Comparison of ENCODE assay signal across 13 mouse cellular contexts in the genomic region with DNA sequence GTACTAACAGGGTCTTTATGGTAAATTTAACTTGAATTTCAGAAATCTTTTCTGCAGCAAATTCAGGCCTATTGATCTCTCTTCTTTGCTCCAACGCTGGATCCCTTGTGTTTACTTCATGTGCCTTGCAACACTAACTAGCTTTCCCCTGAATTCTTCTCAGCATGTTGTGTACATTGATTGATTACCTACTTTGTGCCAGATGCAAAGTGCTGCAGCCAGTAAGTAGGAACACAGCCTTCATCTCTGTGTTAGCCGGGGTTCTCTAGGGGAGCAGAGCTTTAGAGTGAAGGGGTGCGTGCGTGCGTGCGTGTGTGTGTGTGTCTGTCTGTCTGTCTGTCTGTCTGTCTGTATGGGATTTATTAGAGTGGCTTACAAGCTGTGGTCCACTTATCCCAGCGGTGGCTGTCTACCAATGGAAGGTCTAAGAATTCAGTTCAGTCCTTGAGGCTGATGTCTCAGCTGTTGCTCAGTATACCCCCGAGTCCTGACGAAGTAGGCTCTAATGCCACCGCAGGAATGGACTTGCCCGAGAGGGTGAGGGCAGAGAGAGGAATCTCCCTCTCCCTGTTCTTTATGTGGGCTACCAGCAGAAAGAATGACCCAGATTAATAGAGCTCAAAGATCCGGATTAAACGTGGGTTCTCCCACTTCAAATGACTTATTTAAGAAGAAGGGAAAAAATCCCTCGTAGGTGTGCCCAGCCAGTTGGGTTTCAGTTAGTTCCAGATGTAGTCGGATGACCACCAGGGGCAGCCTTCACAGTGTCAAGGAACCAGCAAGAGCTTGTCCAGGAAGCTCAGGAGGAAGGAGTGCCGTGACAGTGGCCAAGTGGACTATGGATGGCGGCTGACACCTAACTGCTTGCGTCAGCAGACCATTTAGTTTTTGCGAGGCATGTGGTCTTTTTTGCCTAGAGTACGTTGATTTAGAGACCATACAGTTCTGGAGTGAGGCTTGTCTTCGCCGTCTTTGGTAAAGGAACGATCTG. TPM values are rescaled to one million over a fixed set of nuclear protein-coding genes. Genes with fewer than 3 reads are reported as not detected.
DNase-seq lines count a peak whose midpoint lies in the region; ATAC-seq and TF ChIP-seq lines count a peak whose summit lies in the region.
"Had no signal": no experiment of that assay in that cellular context is flagged by ENCODE, and none has a peak within 500 bp of the region (broad histone marks: within the 10 kb centered on the region; RNA-seq: fewer than 3 reads in every experiment).

No protein-coding gene starts in this region.

- ATAC-seq in kidney, embryonic 14.5 days (ENCODE audit: low FRiP score, low TSS enrichment): no peak
- no peak for ATAC-seq in frontal cortex, adult (ENCODE audit: low TSS enrichment)

- H3K27me3 ChIP-seq in kidney, adult 2 months (replicated peaks; ENCODE audit: control insufficient read depth, insufficient read depth, low read length): no peaks in the 10 kb centered on the region
- no peaks in the 10 kb centered on the region for H3K27me3 ChIP-seq in kidney, embryonic 14.5 days (ENCODE audit: control insufficient read depth, insufficient read depth, low read length)
- H3K27me3 ChIP-seq: limb, embryonic 12.5 days; megakaryocyte, embryonic 14.5 days had no signal

- H3K4me3 ChIP-seq in kidney, adult 2 months (ENCODE audit: insufficient read depth, low read depth, low read length): no peak overlapping the region
- no peak overlapping the region for H3K4me3 ChIP-seq in kidney, embryonic 14.5 days (ENCODE audit: low read length)
- no peak overlapping the region for H3K4me3 ChIP-seq in cortical plate, adult 2 months (ENCODE audit: insufficient read depth, low read length)
- H3K4me3 ChIP-seq: forebrain, embryonic 10.5 days; limb, embryonic 12.5 days; megakaryocyte, embryonic 14.5 days had no signal

- 81% methylated on average over 23 of the region's 23 CpGs for WGBS in kidney, adult 2 months
- WGBS in kidney, embryonic 14.5 days: 85% methylated on average over 23 of the region's 23 CpGs

- no peak overlapping the region for H3K9ac ChIP-seq in kidney, embryonic 14.5 days (ENCODE audit: low read depth, low read length)
- H3K9ac ChIP-seq: limb, embryonic 12.5 days had no signal

- no peaks in the 10 kb centered on the region; the same call in none of the 2 replicates for H3K36me3 ChIP-seq in kidney, adult 2 months (ENCODE audit: control insufficient read depth, insufficient read depth, low read length)
- H3K36me3 ChIP-seq in kidney, embryonic 14.5 days (ENCODE audit: control insufficient read depth, insufficient read depth, low read length): peaks cover 43% of the 10 kb centered on the region

- DNase-seq in kidney, adult 2 months: peak; percentile 75
- peak; percentile 54 for DNase-seq in ES-CJ7 (ENCODE audit: low read depth, low spot score)
- peak; percentile 56 to 71 for DNase-seq in kidney, postnatal 25 days
- no peak for DNase-seq in ovary, postnatal 10 days (ENCODE audit: low spot score)
- DNase-seq in layer of hippocampus, adult 18-20 months (ENCODE audit: low spot score in 2 of 2): no peak
- DNase-seq: adrenal gland, postnatal 25 days; cerebellum, postnatal 10 days had no signal

- H3K27ac ChIP-seq in kidney, adult 2 months (ENCODE audit: insufficient read depth, low read depth, low read length): no peak overlapping the region
- H3K27ac ChIP-seq in kidney, embryonic 14.5 days (ENCODE audit: low read depth, low read length): no peak overlapping the region
- no peak overlapping the region for H3K27ac ChIP-seq in cortical plate, adult 2 months (ENCODE audit: insufficient read depth, low read length)
- H3K27ac ChIP-seq: forebrain, embryonic 10.5 days; limb, embryonic 12.5 days had no signal

- H3K4me2 ChIP-seq in kidney, embryonic 14.5 days (replicated peaks; ENCODE audit: low read depth, low read length): no peak overlapping the region
- H3K4me2 ChIP-seq: limb, embryonic 12.5 days had no signal

- no peaks in the 10 kb centered on the region; the same call in 1 of the 2 replicates for H3K4me1 ChIP-seq in kidney, adult 2 months (ENCODE audit: control insufficient read depth, insufficient read depth, low read length)
- no peaks in the 10 kb centered on the region for H3K4me1 ChIP-seq in kidney, embryonic 14.5 days (ENCODE audit: control insufficient read depth, insufficient read depth, low read length)
- H3K4me1 ChIP-seq in cortical plate, adult 2 months (ENCODE audit: control insufficient read depth, insufficient read depth, low read length): no peaks in the 10 kb centered on the region
- H3K4me1 ChIP-seq: limb, embryonic 12.5 days had no signal

- TF ChIP-seq CTCF in kidney, adult 2 months (conservative IDR thresholded peaks at IDR 0.05; ENCODE audit: insufficient read depth, insufficient read length, low read depth, low read length): no peak; the same call in 1 of the 2 replicates
- peak; percentile 24; the same call in 1 of the 2 replicates for TF ChIP-seq CTCF in cortical plate, adult 2 months (IDR thresholded peaks at IDR 0.05; ENCODE audit: extremely low read depth, insufficient read depth, low read length)

- no peak for TF ChIP-seq POLR2A in kidney, adult 2 months (IDR thresholded peaks at IDR 0.05; ENCODE audit: low read depth, low read length)
- no peak for TF ChIP-seq POLR2A in cortical plate, adult 2 months (IDR thresholded peaks at IDR 0.05; ENCODE audit: extremely low read depth, insufficient read depth, low read length)

- no peaks in the 10 kb centered on the region for H3K9me3 ChIP-seq in kidney, embryonic 14.5 days (ENCODE audit: control insufficient read depth, low read length)
- H3K9me3 ChIP-seq: forebrain, embryonic 10.5 days; limb, embryonic 12.5 days; megakaryocyte, embryonic 14.5 days had no signal

RNA-seq across cellular contexts. Expression of gene Smarcal1, which starts 27.1 kb away (rescaled TPM):
- 22.5 and 24.3 TPM in 2 replicates for polyA plus RNA-seq in kidney, adult 2 months (2012; rRNA removed)
- polyA plus RNA-seq in kidney, embryonic 14.5 days (2014; fragmentation: Nextera tagmentation; extraction: Ambion mirVana): 16.0 and 24.4 TPM in 2 replicates
- 39.9 and 40.0 TPM in 2 replicates for polyA plus RNA-seq in cortical plate, adult 2 months (2012; rRNA removed)
- 10 to 100 TPM; 60.7 to 63.0 TPM for total RNA-seq in layer of hippocampus, adult 18-20 months (2021)

Comparison
In these comparisons a context has a peak if more than half of its experiments do, and no peak if none do; other contexts are left out.
1. DNase-seq: peak in kidney, adult 2 months (single experiment), ES-CJ7 (single experiment) and kidney, postnatal 25 days (2 of 2); none in ovary, postnatal 10 days (single experiment) and layer of hippocampus, adult 18-20 months (0 of 2).